In genomic region chr3:53590139-53590621, GRCm38 (mm10) we compare ENCODE assay signal across 8 mouse cellular contexts.
DNase-seq lines count a peak whose midpoint lies in the region; ATAC-seq and TF ChIP-seq lines count a peak whose summit lies in the region.

No protein-coding gene starts in this region.

- WGBS in forebrain, embryonic 10.5 days, result 1% methylated on average over 2 of the region's 2 CpGs
- WGBS in hindbrain, embryonic 14.5 days, result 0% methylated on average over 2 of the region's 2 CpGs
- WGBS in stomach, embryonic 15.5 days, result 1% methylated on average over 2 of the region's 2 CpGs

- H3K4me2 ChIP-seq in hindbrain, embryonic 14.5 days (replicated peaks), result no peak overlapping the region
- no peak overlapping the region for H3K4me2 ChIP-seq in stomach, embryonic 15.5 days

- intact Hi-C loops in gastrocnemius, adult 2 months (cut with DNase I), result loop anchor here (1.0 to 2.0 kb wide), 2 partner anchors 67 to 139 kb away; partner anchors contain the start of gene Frem2

- H3K27me3 ChIP-seq in forebrain, embryonic 10.5 days (ENCODE audit: poor library complexity, severe bottlenecking), result peaks cover 23% of the 10 kb centered on the region
- no peaks in the 10 kb centered on the region for H3K27me3 ChIP-seq in hindbrain, embryonic 14.5 days (ENCODE audit: control insufficient read depth, insufficient read depth, low read length)
- no peaks in the 10 kb centered on the region for H3K27me3 ChIP-seq in stomach, embryonic 15.5 days (replicated peaks)

- no peak overlapping the region for H3K4me3 ChIP-seq in gastrocnemius, adult 2 months
- H3K4me3 ChIP-seq in forebrain, embryonic 10.5 days, result no peak overlapping the region
- no peak overlapping the region for H3K4me3 ChIP-seq in hindbrain, embryonic 14.5 days (replicated peaks; ENCODE audit: low read length)
- no peak overlapping the region for H3K4me3 ChIP-seq in stomach, embryonic 15.5 days (replicated peaks)

- no peaks in the 10 kb centered on the region for H3K36me3 ChIP-seq in forebrain, embryonic 10.5 days (replicated peaks)
- H3K36me3 ChIP-seq in hindbrain, embryonic 14.5 days (replicated peaks; ENCODE audit: control insufficient read depth, insufficient read depth), result no peaks in the 10 kb centered on the region
- no peaks in the 10 kb centered on the region for H3K36me3 ChIP-seq in stomach, embryonic 15.5 days

- peaks cover 29% of the 10 kb centered on the region for H3K4me1 ChIP-seq in forebrain, embryonic 10.5 days
- H3K4me1 ChIP-seq in hindbrain, embryonic 14.5 days (replicated peaks; ENCODE audit: control insufficient read depth, insufficient read depth, low read length), result no peaks in the 10 kb centered on the region
- peaks cover 5% of the 10 kb centered on the region; the same call in 1 of the 2 replicates for H3K4me1 ChIP-seq in stomach, embryonic 15.5 days

- ATAC-seq in hindbrain, embryonic 14.5 days (ENCODE audit: low FRiP score), result no peak; the same call in 1 of the 2 replicates
- ATAC-seq in megakaryocyte progenitor cell, adult 5-6 weeks (replicated peaks; ENCODE audit: poor library complexity), result peak; percentile 63; the same call in 1 of the 2 replicates
- ATAC-seq in stomach, embryonic 15.5 days (ENCODE audit: insufficient read depth, low FRiP score, low read depth), result peak; percentile 39; the same call in 1 of the 2 replicates

- peak; percentile 75 for TF ChIP-seq CTCF in gastrocnemius, adult 2 months (IDR thresholded peaks at IDR 0.05)

- H3K9ac ChIP-seq in hindbrain, embryonic 14.5 days, result no peak overlapping the region
- no peak overlapping the region for H3K9ac ChIP-seq in stomach, embryonic 15.5 days

- H3K9me3 ChIP-seq in forebrain, embryonic 10.5 days, result no peaks in the 10 kb centered on the region
- H3K9me3 ChIP-seq in hindbrain, embryonic 14.5 days (ENCODE audit: control insufficient read depth, low read length), result no peaks in the 10 kb centered on the region
- no peaks in the 10 kb centered on the region for H3K9me3 ChIP-seq in stomach, embryonic 15.5 days

- DNase-seq in gastrocnemius, adult 2 months, result peak; percentile 35
- no peak for DNase-seq in gastrocnemius, adult 8-10 months (ENCODE audit: low spot score in 2 of 2)
- DNase-seq in brain, adult 2 months (ENCODE audit: low read depth, low spot score), result peak; percentile 72
- peak; percentile 51 for DNase-seq in forebrain, embryonic 10.5 days (ENCODE audit: extremely low spot score, low spot score)
- DNase-seq in hindbrain, embryonic 14.5 days (ENCODE audit: low spot score), result peak; percentile 84
- peak; percentile 37 to 79 for DNase-seq in layer of hippocampus, postnatal 14 days (ENCODE audit: low spot score in 2 of 2)

- no peak overlapping the region for H3K27ac ChIP-seq in gastrocnemius, adult 2 months
- H3K27ac ChIP-seq in forebrain, embryonic 10.5 days, result peak overlapping the region; percentile 58; the same call in 1 of the 2 replicates
- H3K27ac ChIP-seq in hindbrain, embryonic 14.5 days, result no peak overlapping the region
- H3K27ac ChIP-seq in stomach, embryonic 15.5 days, result no peak overlapping the region; the same call in 1 of the 2 replicates

Comparison
In these comparisons a context has a peak if more than half of its experiments do, and no peak if none do; other contexts are left out.
1. DNase-seq: peak in gastrocnemius, adult 2 months (single experiment), brain, adult 2 months (single experiment), forebrain, embryonic 10.5 days (single experiment), hindbrain, embryonic 14.5 days (single experiment) and layer of hippocampus, postnatal 14 days (2 of 2); none in gastrocnemius, adult 8-10 months (0 of 2).